Mouse (Mus musculus): ENCODE data around the gene Hoxb4. TPM values are rescaled to one million over a fixed set of nuclear protein-coding genes. Genes with fewer than 3 reads are reported as not detected.

Gene Hoxb4
- polyA plus RNA-seq, 1 experiment from 2014 or later: 0.70 TPM

DNA sequence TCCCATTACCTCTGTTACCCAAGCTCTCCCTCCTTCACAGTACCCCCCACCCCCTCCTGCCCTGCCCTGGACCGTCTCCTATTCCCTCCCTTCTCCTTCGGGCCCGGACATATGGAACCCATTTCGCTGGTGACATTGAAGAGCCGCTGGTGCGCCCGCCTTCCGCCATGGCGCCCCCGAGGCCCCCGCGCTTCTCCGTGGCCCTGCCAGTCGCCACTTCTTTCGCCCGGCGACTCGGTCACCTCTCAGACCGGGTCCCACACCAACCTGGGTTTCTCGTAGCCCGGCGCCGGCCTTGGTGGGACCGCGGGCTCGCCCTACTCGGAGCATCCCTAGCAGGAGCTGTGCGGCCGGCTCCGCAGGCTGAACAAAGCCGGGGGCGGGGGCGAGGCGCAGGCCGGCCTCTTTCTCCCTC lies 14.6 kb downstream of the Hoxb4 start:
- Histone ChIP-seq H3K36me3 (ENCODE audit: control insufficient read depth, insufficient read depth, low read length) (no peaks in the 10 kb centered on the region), H3K27ac (replicated peaks; ENCODE audit: low read depth, low read length) (no peak overlapping the region; the same call in 1 of the 2 replicates), H3K27me3 (replicated peaks; ENCODE audit: control insufficient read depth, insufficient read depth, low read length) (peaks cover 100% of the 10 kb centered on the region), H3K9ac (ENCODE audit: low read depth, low read length) (peak overlapping the region; percentile 42; the same call in 1 of the 2 replicates), H3K4me3 (ENCODE audit: low read depth, low read length) (peak overlapping the region; percentile 23), H3K4me1 (ENCODE audit: control insufficient read depth, insufficient read depth, low read length) (no peaks in the 10 kb centered on the region), H3K4me2 (ENCODE audit: low read depth, low read length) (peak overlapping the region; percentile 37; the same call in 1 of the 2 replicates), H3K9me3 (ENCODE audit: control insufficient read depth, low read length) (no peaks in the 10 kb centered on the region)
- no peak for DNase-seq (ENCODE audit: low spot score)
- ATAC-seq (ENCODE audit: low read depth): no peak
- WGBS: under 1% methylated on average over 24 of the region's 35 CpGs

DNA sequence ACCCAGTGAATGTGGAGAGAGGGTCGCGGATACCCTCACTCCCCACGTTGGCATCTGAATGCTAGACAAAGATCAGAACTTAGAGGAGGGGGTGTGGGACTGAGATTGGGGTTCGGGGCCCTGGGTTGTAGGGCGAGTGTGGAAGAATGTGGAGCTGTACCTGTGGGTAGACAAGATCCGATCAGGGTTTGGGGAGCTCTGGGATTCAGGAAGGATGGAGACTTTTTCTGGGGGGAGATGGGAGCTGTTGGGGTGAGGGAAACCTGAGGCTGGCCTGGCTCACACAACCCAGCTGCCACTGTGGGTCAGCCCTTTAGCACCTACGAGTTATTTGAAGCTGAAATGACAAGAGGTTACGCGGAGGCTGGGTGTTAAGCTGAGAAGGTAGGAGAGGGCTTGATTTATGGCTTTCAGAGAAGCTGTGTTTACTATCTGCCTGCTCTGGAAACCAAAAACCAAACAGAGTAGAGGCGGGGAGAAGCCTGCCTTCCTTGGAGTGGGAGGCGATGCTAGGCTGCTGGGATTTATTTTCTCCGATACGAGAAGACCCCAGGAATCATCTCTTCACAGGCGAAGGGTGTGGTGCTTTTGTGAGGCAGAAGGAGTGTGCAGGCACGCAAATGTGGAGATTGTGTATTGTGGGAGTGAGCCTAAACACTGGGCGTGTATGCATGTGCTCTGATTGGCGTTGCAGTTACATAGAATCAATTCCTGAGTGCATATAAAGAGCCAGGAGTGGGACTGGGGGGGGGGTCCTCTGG lies 15.4 kb downstream of the Hoxb4 start:
- Histone ChIP-seq H3K27me3 (replicated peaks; ENCODE audit: control insufficient read depth, insufficient read depth, low read length) (peaks cover 100% of the 10 kb centered on the region), H3K9ac (ENCODE audit: low read depth, low read length) (peak overlapping the region; percentile 42; the same call in 1 of the 2 replicates), H3K4me1 (ENCODE audit: control insufficient read depth, insufficient read depth, low read length) (no peaks in the 10 kb centered on the region), H3K36me3 (ENCODE audit: control insufficient read depth, insufficient read depth, low read length) (no peaks in the 10 kb centered on the region), H3K4me3 (ENCODE audit: low read depth, low read length) (peak overlapping the region; percentile 23), H3K9me3 (ENCODE audit: control insufficient read depth, low read length) (no peaks in the 10 kb centered on the region), H3K4me2 (ENCODE audit: low read depth, low read length) (peak overlapping the region; percentile 37; the same call in 1 of the 2 replicates), H3K27ac (replicated peaks; ENCODE audit: low read depth, low read length) (no peak overlapping the region; the same call in 1 of the 2 replicates)
- 3% methylated on average over 17 of the region's 17 CpGs for WGBS
- no peak for ATAC-seq (ENCODE audit: low read depth)
- no peak for DNase-seq (ENCODE audit: low spot score)

DNA sequence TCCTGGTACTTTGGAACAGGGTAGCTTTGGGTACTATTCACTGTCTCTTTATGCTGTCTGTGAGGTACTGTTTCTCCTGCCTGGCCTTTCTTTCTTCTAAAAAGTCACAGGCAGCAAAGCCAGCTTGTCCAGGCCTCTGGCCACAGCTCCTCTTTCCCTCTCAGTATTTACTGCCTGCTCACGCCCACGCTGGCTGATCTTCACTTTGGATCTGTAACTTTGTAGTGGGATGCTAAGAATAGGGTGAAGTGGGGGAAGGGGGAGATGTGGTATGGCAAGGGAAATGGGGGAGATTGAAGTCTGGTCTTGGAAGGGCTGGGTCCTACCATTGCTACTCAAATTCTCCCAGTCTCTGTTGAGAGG lies 15.9 kb downstream of the Hoxb4 start:
- no peak for DNase-seq (ENCODE audit: low spot score)
- no peak for ATAC-seq (ENCODE audit: low read depth)
- Histone ChIP-seq H3K4me2 (ENCODE audit: low read depth, low read length) (peak overlapping the region; percentile 21; the same call in 1 of the 2 replicates), H3K36me3 (ENCODE audit: control insufficient read depth, insufficient read depth, low read length) (no peaks in the 10 kb centered on the region), H3K9me3 (ENCODE audit: control insufficient read depth, low read length) (no peaks in the 10 kb centered on the region), H3K4me1 (ENCODE audit: control insufficient read depth, insufficient read depth, low read length) (no peaks in the 10 kb centered on the region), H3K9ac (ENCODE audit: low read depth, low read length) (no peak overlapping the region), H3K27me3 (replicated peaks; ENCODE audit: control insufficient read depth, insufficient read depth, low read length) (peaks cover 100% of the 10 kb centered on the region), H3K4me3 (ENCODE audit: low read depth, low read length) (peak overlapping the region; percentile 23; the same call in 1 of the 2 replicates), H3K27ac (replicated peaks; ENCODE audit: low read depth, low read length) (no peak overlapping the region; the same call in 1 of the 2 replicates)
- 0% methylated on average over 2 of the region's 2 CpGs for WGBS

DNA sequence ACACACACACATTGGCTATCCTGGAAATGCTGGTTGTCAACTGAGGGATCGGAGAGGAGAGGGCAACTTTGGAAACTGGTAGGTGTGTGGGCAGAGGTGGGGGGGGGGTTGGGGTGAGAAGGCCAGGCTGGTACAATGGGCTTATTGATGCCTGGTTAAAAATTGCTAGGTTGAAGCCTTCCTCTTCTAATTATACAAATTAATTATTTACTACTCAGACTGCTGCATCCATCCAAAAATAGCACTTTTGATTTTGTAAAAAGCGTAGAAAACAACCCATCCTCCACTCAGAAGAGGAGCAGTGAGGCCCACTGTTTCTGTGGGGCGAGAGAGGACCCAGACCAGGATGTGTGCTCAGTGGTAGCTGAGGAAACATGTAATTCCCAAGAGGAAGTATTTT lies 16.9 kb downstream of the Hoxb4 start:
- Histone ChIP-seq H3K4me1 (ENCODE audit: control insufficient read depth, insufficient read depth, low read length) (no peaks in the 10 kb centered on the region), H3K4me2 (ENCODE audit: low read depth, low read length) (peak overlapping the region; percentile 10; the same call in 1 of the 2 replicates), H3K9ac (ENCODE audit: low read depth, low read length) (no peak overlapping the region), H3K27me3 (replicated peaks; ENCODE audit: control insufficient read depth, insufficient read depth, low read length) (peaks cover 100% of the 10 kb centered on the region), H3K4me3 (ENCODE audit: low read depth, low read length) (no peak overlapping the region), H3K36me3 (ENCODE audit: control insufficient read depth, insufficient read depth, low read length) (no peaks in the 10 kb centered on the region), H3K9me3 (ENCODE audit: control insufficient read depth, low read length) (no peaks in the 10 kb centered on the region), H3K27ac (replicated peaks; ENCODE audit: low read depth, low read length) (no peak overlapping the region)
- WGBS: 25% methylated on average over 3 of the region's 3 CpGs
- DNase-seq (ENCODE audit: low spot score): no peak
- no peak for ATAC-seq (ENCODE audit: low read depth)

DNA sequence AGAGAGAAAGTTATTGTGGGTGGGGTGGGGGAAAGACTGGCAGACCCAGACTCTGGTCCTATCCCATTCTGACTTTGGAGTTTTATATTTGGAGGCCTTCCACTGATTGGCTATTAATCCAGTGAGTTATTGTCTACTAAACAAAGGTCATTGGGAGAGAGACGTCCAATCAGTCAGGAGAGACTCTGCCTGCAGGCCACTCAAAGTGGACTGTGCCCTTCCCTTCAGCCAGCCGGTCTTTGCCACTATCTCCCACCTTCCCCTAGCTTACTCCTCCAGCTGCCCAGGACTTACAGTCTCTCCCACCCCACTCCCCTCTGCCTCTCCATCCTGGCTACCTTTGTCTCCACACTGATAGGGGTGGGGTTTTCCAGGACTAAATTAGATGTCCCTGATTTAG lies 18.5 kb downstream of the Hoxb4 start:
- Histone ChIP-seq H3K4me1 (ENCODE audit: control insufficient read depth, insufficient read depth, low read length) (no peaks in the 10 kb centered on the region), H3K4me2 (ENCODE audit: low read depth, low read length) (no peak overlapping the region), H3K4me3 (ENCODE audit: low read depth, low read length) (no peak overlapping the region), H3K27ac (replicated peaks; ENCODE audit: low read depth, low read length) (no peak overlapping the region), H3K36me3 (ENCODE audit: control insufficient read depth, insufficient read depth, low read length) (no peaks in the 10 kb centered on the region), H3K27me3 (replicated peaks; ENCODE audit: control insufficient read depth, insufficient read depth, low read length) (peaks cover 99% of the 10 kb centered on the region), H3K9me3 (ENCODE audit: control insufficient read depth, low read length) (no peaks in the 10 kb centered on the region), H3K9ac (ENCODE audit: low read depth, low read length) (no peak overlapping the region)
- 11% methylated on average over 2 of the region's 2 CpGs for WGBS
- ATAC-seq (ENCODE audit: low read depth) (no peak), DNase-seq (ENCODE audit: low spot score) (no peak)

DNA sequence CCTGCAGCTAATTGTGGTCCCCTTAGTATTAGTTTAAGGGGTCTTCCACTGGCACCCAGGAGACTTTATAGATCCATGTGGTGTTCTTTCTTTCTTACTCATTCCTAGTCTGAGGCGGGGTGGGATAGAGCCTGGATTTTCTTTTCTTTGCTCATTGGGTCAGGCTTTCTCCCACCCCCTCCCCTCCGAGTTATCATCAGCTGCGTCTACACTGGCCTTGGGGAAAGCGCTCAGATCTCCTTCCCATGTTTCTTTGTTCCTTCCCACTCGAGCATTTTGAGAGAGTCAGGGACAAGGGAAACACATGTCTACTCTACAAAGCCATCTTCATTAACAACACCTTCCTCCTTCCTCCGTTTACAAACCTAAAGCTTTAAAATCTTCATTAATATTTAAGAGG lies 19.0 kb downstream of the Hoxb4 start:
- Histone ChIP-seq H3K4me1 (ENCODE audit: control insufficient read depth, insufficient read depth, low read length) (no peaks in the 10 kb centered on the region), H3K27ac (replicated peaks; ENCODE audit: low read depth, low read length) (no peak overlapping the region), H3K9ac (ENCODE audit: low read depth, low read length) (no peak overlapping the region), H3K36me3 (ENCODE audit: control insufficient read depth, insufficient read depth, low read length) (no peaks in the 10 kb centered on the region), H3K27me3 (replicated peaks; ENCODE audit: control insufficient read depth, insufficient read depth, low read length) (peaks cover 99% of the 10 kb centered on the region), H3K9me3 (ENCODE audit: control insufficient read depth, low read length) (no peaks in the 10 kb centered on the region), H3K4me3 (ENCODE audit: low read depth, low read length) (no peak overlapping the region), H3K4me2 (ENCODE audit: low read depth, low read length) (no peak overlapping the region)
- DNase-seq (ENCODE audit: low spot score): no peak
- no peak for ATAC-seq (ENCODE audit: low read depth)
- WGBS: 3% methylated on average over 6 of the region's 6 CpGs

DNA sequence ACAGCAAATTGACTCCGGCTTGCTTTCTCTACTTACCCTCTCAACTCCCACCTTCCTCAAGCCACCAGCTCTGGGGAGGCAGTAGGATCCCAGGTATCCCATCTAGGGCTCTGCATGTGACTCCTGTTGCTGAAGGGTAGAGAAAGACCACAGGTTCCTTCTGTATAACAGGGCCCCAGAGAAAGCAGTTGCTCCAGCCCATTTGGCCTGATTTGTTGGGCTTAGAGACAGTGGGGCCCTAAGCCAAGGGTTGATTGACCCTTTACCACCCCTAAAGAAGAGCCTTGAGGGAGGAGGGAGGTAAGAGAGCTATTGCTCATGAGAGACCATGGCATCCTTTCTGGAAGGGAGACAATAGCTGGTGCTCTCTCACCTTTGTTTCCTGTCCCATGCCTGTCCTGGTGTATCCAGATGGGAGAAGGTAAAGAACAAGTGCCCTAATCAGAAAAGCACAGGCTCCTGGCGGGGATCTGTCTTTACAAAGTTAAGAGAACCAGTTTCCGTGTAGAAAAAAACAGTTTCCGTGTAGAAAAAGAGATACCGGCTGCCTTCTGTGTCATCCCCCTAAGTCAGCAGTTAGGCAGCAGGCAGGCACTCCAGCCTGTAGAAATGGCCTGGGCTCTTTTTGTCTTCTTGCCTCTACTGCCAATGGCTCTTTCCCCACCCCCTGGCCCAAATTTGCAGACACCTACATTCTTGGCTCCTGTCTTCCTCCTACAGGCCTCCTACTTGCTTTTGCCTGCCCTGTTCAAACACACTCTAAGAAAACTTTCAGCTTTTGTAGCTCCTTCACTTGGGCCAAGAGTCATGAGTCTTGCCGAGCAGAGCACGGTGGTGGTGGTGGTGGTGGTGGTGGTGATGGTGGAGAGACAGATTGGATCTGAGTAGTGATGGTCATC lies 21.1 kb downstream of the Hoxb4 start:
- no peaks in the 10 kb centered on the region for H3K9me3 ChIP-seq (ENCODE audit: control insufficient read depth, low read length)
- no peak overlapping the region for H3K9ac ChIP-seq (ENCODE audit: low read depth, low read length)
- no peak overlapping the region for H3K4me2 ChIP-seq (ENCODE audit: low read depth, low read length)
- H3K4me1 ChIP-seq (ENCODE audit: control insufficient read depth, insufficient read depth, low read length): no peaks in the 10 kb centered on the region
- H3K27me3 ChIP-seq (replicated peaks; ENCODE audit: control insufficient read depth, insufficient read depth, low read length): peaks cover 99% of the 10 kb centered on the region
- DNase-seq (ENCODE audit: low spot score): no peak
- H3K4me3 ChIP-seq (ENCODE audit: low read depth, low read length): no peak overlapping the region
- no peak overlapping the region for H3K27ac ChIP-seq (replicated peaks; ENCODE audit: low read depth, low read length)
- H3K36me3 ChIP-seq (ENCODE audit: control insufficient read depth, insufficient read depth, low read length): no peaks in the 10 kb centered on the region
- ATAC-seq (ENCODE audit: low read depth): no peak
- 20% methylated on average over 7 of the region's 7 CpGs for WGBS

DNA sequence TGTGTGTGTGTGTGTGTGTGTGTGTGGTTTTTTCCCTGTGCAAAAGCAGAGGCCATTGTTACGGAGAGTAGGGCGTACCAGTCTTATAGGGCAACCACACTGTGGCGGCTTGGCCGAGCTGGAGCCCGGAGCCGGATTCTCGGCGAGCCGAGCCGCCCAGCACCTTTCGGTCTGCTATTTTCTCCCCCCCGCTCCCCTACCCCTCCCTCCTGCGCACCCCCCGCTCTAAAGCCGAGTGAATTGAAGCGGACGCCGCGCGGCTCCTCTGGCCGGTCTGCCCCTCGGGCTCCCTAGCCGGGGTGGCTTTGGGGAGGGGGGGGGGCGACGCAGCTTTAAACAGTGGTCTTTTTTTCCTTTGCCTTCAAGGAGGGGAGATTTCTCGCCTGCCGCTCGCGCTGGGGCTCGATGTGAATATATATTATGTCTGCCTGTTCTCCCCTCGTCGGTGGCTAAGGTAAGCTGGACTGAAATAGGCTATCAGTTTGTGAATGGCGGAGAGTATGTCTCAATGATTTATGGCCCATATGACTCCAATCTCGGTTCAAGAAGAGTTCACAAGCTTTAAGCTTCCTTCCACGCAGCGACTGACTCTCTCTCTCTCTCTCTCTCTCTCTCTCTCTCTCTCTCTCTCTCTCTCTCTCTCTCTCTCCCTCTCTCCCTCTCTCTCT lies 22.8 kb downstream of the Hoxb4 start:
- no peak overlapping the region; the same call in 1 of the 2 replicates for H3K27ac ChIP-seq (replicated peaks; ENCODE audit: low read depth, low read length)
- H3K9me3 ChIP-seq (ENCODE audit: control insufficient read depth, low read length): no peaks in the 10 kb centered on the region
- peak overlapping the region; percentile 34; the same call in 1 of the 2 replicates for H3K9ac ChIP-seq (ENCODE audit: low read depth, low read length)
- DNase-seq (ENCODE audit: low spot score) (no peak), ATAC-seq (ENCODE audit: low read depth) (0 out of 2 replicates have a peak, but pooled peaks have one; percentile 13)
- H3K4me2 ChIP-seq (ENCODE audit: low read depth, low read length): peak overlapping the region; percentile 43; the same call in 1 of the 2 replicates
- no peaks in the 10 kb centered on the region for H3K4me1 ChIP-seq (ENCODE audit: control insufficient read depth, insufficient read depth, low read length)
- H3K27me3 ChIP-seq (replicated peaks; ENCODE audit: control insufficient read depth, insufficient read depth, low read length): peaks cover 99% of the 10 kb centered on the region
- H3K36me3 ChIP-seq (ENCODE audit: control insufficient read depth, insufficient read depth, low read length): no peaks in the 10 kb centered on the region
- peak overlapping the region; percentile 22; the same call in 1 of the 2 replicates for H3K4me3 ChIP-seq (ENCODE audit: low read depth, low read length)
- 3% methylated on average over 25 of the region's 36 CpGs for WGBS
